Mouse (Mus musculus): Measurements from ENCODE around the gene Klrb1a.

GRCm38 (mm10) chr6:128589426-128589825, 33.9 kb downstream of the Klrb1a start:
- TF ChIP-seq CTCF (IDR thresholded peaks at IDR 0.05; ENCODE audit: low read depth) (no peak), EP300 (IDR thresholded peaks at IDR 0.05; ENCODE audit: low read depth) (no peak)

Measured in liver, embryonic 14.5 days (tissue).